ENCODE assay signal across 8 mouse cellular contexts in genomic region chr4:120882002-120882625, GRCm38 (mm10). TPM values are rescaled to one million over a fixed set of nuclear protein-coding genes. Genes with fewer than 3 reads are reported as not detected.
A peak's percentile ranks its signal among the peaks of the same experiment; 100 is the strongest.
DNase-seq lines count a peak whose midpoint lies in the region; ATAC-seq and TF ChIP-seq lines count a peak whose summit lies in the region.

No protein-coding gene starts in this region.

- peak; percentile 39 for DNase-seq in MN1 (ENCODE audit: low spot score)
- peak; percentile 34 for DNase-seq in embryonic facial prominence, embryonic 14.5 days (ENCODE audit: low spot score)
- peak; percentile 56 to 69 for DNase-seq in left cerebral cortex, adult 2 months (ENCODE audit: extremely low spot score in 1 of 2, low spot score in 2 of 2)
- DNase-seq in right cerebral cortex, adult 2 months (ENCODE audit: low spot score in 2 of 2), result peak; percentile 51 to 73
- no peak for DNase-seq in adrenal gland, postnatal 36 days
- no peak for DNase-seq in gastrocnemius, adult 18-20 months (ENCODE audit: low spot score)
- no peak for DNase-seq in gastrocnemius, postnatal 4 days (ENCODE audit: low spot score in 2 of 2)
- no peak for DNase-seq in natural killer cell, adult 2 months (ENCODE audit: low spot score in 2 of 2)

- H3K4me3 ChIP-seq in embryonic facial prominence, embryonic 14.5 days (ENCODE audit: low read depth, low read length), result no peak overlapping the region
- no peak overlapping the region for H3K4me3 ChIP-seq in left cerebral cortex, adult 2 months

- no peak overlapping the region for H3K27ac ChIP-seq in embryonic facial prominence, embryonic 14.5 days (replicated peaks; ENCODE audit: low read depth, low read length)
- H3K27ac ChIP-seq in left cerebral cortex, adult 2 months, result peak overlapping the region; percentile 57; the same call in 1 of the 2 replicates

- ATAC-seq in embryonic facial prominence, embryonic 14.5 days (ENCODE audit: low read depth), result no peak

- TF ChIP-seq CTCF in left cerebral cortex, adult 2 months (IDR thresholded peaks at IDR 0.05), result no peak

- intact Hi-C loops in left cerebral cortex, adult 2 months (cut with DNase I), result no loop called here

- no peaks in the 10 kb centered on the region; the same call in 1 of the 2 replicates for H3K27me3 ChIP-seq in embryonic facial prominence, embryonic 14.5 days (replicated peaks; ENCODE audit: control insufficient read depth, insufficient read depth, low read length)

- H3K9ac ChIP-seq in embryonic facial prominence, embryonic 14.5 days (ENCODE audit: low read depth, low read length), result no peak overlapping the region

- H3K4me1 ChIP-seq in embryonic facial prominence, embryonic 14.5 days (ENCODE audit: control insufficient read depth, insufficient read depth, low read length), result peaks cover 6% of the 10 kb centered on the region; the same call in 1 of the 2 replicates

- H3K9me3 ChIP-seq in embryonic facial prominence, embryonic 14.5 days (ENCODE audit: control insufficient read depth, low read length), result no peaks in the 10 kb centered on the region

- no peak overlapping the region for H3K4me2 ChIP-seq in embryonic facial prominence, embryonic 14.5 days (ENCODE audit: low read depth, low read length)

- WGBS in embryonic facial prominence, embryonic 14.5 days, result 53% methylated on average over 3 of the region's 5 CpGs

- no peaks in the 10 kb centered on the region for H3K36me3 ChIP-seq in embryonic facial prominence, embryonic 14.5 days (ENCODE audit: control insufficient read depth, insufficient read depth, low read length)

RNA-seq across cellular contexts. Expression of gene Rims3, which starts 27.5 kb away (rescaled TPM):
- polyA plus RNA-seq in embryonic facial prominence, embryonic 14.5 days (2014; fragmentation: Nextera tagmentation; extraction: Ambion mirVana), result 3.4 and 3.9 TPM in 2 replicates
- 100 to 1,000 TPM; 175 to 181 TPM for total RNA-seq in left cerebral cortex, adult 2 months (2021)
- 1 to 10 TPM; 5.5 to 6.2 TPM for total RNA-seq in adrenal gland, postnatal 36 days (2021)
- total RNA-seq in gastrocnemius, adult 18-20 months (2021), result under 1 TPM in 1 of 2 experiments, not detected in 1; 0.05 TPM
- under 1 TPM; 0.47 to 0.52 TPM for total RNA-seq in gastrocnemius, postnatal 4 days (2021)

RNA-seq across cellular contexts. Expression of gene Exo5, which starts 42.7 kb away (rescaled TPM):
- 16.7 and 22.2 TPM in 2 replicates for polyA plus RNA-seq in embryonic facial prominence, embryonic 14.5 days (2014; fragmentation: Nextera tagmentation; extraction: Ambion mirVana)
- 10 to 100 TPM; 11.5 to 14.7 TPM for total RNA-seq in left cerebral cortex, adult 2 months (2021)
- total RNA-seq in adrenal gland, postnatal 36 days (2021), result 10 to 100 TPM; 10.0 to 11.1 TPM
- total RNA-seq in gastrocnemius, adult 18-20 months (2021), result 1 to 10 TPM in 1 of 2 experiments, under 1 TPM in 1; 0.91 to 1.7 TPM
- total RNA-seq in gastrocnemius, postnatal 4 days (2021), result 1 to 10 TPM; 7.4 to 7.9 TPM

RNA-seq across cellular contexts. Expression of gene Nfyc, which starts 50.7 kb away (rescaled TPM):
- polyA plus RNA-seq in embryonic facial prominence, embryonic 14.5 days (2014; fragmentation: Nextera tagmentation; extraction: Ambion mirVana), result 90.5 and 101 TPM in 2 replicates
- total RNA-seq in left cerebral cortex, adult 2 months (2021), result 10 to 100 TPM; 49.9 to 53.7 TPM
- 10 to 100 TPM; 46.6 to 50.0 TPM for total RNA-seq in adrenal gland, postnatal 36 days (2021)
- total RNA-seq in gastrocnemius, adult 18-20 months (2021), result 10 to 100 TPM; 35.5 to 38.0 TPM
- total RNA-seq in gastrocnemius, postnatal 4 days (2021), result 10 to 100 TPM; 51.1 to 55.6 TPM

Comparison
In these comparisons a context has a peak if more than half of its experiments do, and no peak if none do; other contexts are left out.
1. DNase-seq: peak in MN1 (single experiment), embryonic facial prominence, embryonic 14.5 days (single experiment), left cerebral cortex, adult 2 months (2 of 2) and right cerebral cortex, adult 2 months (2 of 2); none in adrenal gland, postnatal 36 days (0 of 2), gastrocnemius, adult 18-20 months (single experiment), gastrocnemius, postnatal 4 days (0 of 2) and natural killer cell, adult 2 months (0 of 2).
2. RNA of gene Rims3, which starts 27.5 kb away (total RNA-seq): 175 to 181 TPM in left cerebral cortex, adult 2 months; 5.5 to 6.2 TPM in adrenal gland, postnatal 36 days, 0.47 to 0.52 TPM in gastrocnemius, postnatal 4 days and 0.05 TPM in gastrocnemius, adult 18-20 months; every median in the first group is over 10 times any median in the second.